Mouse (Mus musculus): ENCODE results near the gene Acot4. TPM values are rescaled to one million over a fixed set of nuclear protein-coding genes. Genes with fewer than 3 reads are reported as not detected.
"Not testable (repeated sequence)": the region's sequence is repeated elsewhere in the genome, so short reads cannot be mapped to it uniquely, and the experiment has no call there.

Gene Acot4
- polyA plus RNA-seq, 2 experiments = 5.0 to 8.4 TPM

DNA sequence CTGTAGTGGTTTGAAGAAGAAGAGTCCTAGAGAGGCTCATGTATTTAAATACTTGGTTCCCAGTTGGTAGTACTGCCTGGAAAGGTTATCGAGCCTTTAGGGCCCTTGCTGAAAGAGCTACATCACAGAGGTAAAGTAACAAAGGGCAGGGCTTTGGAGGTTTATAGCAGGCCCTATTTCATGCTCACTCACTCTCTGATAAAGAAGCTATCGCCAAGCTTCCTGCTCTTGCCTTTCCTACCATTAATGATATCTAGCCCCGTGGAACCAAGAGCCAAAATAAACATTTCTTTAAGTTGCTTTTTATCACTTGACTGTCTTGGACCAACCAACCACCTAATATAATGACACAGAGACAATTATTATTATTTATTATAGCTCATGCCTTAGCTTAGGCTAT is 37.8 kb upstream of the Acot4 start:
- ATAC-seq (ENCODE audit: insufficient read depth) = no peak
- TF ChIP-seq EP300 (IDR thresholded peaks at IDR 0.05; ENCODE audit: low read depth) (no peak), CTCF (IDR thresholded peaks at IDR 0.05; ENCODE audit: low read depth) (no peak)

DNA sequence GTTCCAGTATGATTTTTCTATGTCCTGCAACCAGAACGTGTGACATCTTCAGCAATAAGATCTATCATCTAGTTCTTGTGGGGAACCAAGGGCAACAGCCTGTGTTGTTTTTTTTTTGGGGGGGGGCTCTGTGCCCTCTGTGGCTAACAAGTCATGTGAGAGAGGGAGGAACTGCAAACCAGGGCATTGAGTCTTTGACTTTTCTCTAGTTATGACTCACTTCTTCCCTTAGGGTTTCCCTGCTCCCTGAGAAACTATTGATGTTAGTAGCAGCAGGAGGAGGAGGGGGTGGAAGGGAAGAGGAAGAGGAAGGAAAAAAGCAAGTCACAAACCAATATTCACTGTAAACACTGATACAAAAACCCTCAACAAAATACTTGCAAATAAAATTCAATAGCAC is 34.3 kb upstream of the Acot4 start:
- H3K4me2 ChIP-seq (ENCODE audit: low read depth) = no peak overlapping the region
- peaks cover 0 to 4% of the 10 kb centered on the region in 2 experiments; a peak in 1 of 4 replicates for H3K4me1 ChIP-seq (replicated peaks; ENCODE audit: control insufficient read depth in 2 of 2, insufficient read depth in 2 of 2, low read length in 1 of 2)
- WGBS (ENCODE audit: insufficient replicate concordance) = 54% methylated on average over 1 of the region's 1 CpGs
- TF ChIP-seq EP300 (IDR thresholded peaks at IDR 0.05; ENCODE audit: low read depth) = no peak
- no peak for TF ChIP-seq CTCF (IDR thresholded peaks at IDR 0.05; ENCODE audit: low read depth)
- H3K27ac ChIP-seq = no peak overlapping the region
- no peaks in the 10 kb centered on the region for H3K36me3 ChIP-seq (replicated peaks; ENCODE audit: control insufficient read depth, insufficient read depth, low read depth)
- no peak overlapping the region for H3K9ac ChIP-seq (replicated peaks)
- ATAC-seq (ENCODE audit: insufficient read depth) (no peak), DNase-seq (ENCODE audit: low read depth in 3 of 3, low spot score in 3 of 3) (no peak)
- H3K27me3 ChIP-seq (ENCODE audit: control insufficient read depth, insufficient read depth, low read length) = peaks cover 1% of the 10 kb centered on the region
- no peak overlapping the region for H3K4me3 ChIP-seq (ENCODE audit: insufficient read depth in 1 of 2, low read depth in 2 of 2, low read length in 2 of 2)
- H3K9me3 ChIP-seq (ENCODE audit: control insufficient read depth, low read length) = no peaks in the 10 kb centered on the region

More for the DNA sequence above, 37.8 kb upstream of the Acot4 start:
- Histone ChIP-seq H3K9ac (replicated peaks) (no peak overlapping the region), H3K4me3 (ENCODE audit: insufficient read depth in 1 of 2, low read depth in 2 of 2, low read length in 2 of 2) (no peak overlapping the region), H3K9me3 (ENCODE audit: control insufficient read depth, low read length) (no peaks in the 10 kb centered on the region), H3K4me2 (ENCODE audit: low read depth) (no peak overlapping the region), H3K27me3 (ENCODE audit: control insufficient read depth, insufficient read depth, low read length) (no peaks in the 10 kb centered on the region), H3K36me3 (replicated peaks; ENCODE audit: control insufficient read depth, insufficient read depth, low read depth) (no peaks in the 10 kb centered on the region), H3K4me1 (replicated peaks; ENCODE audit: control insufficient read depth in 2 of 2, insufficient read depth in 2 of 2, low read length in 1 of 2) (peaks cover 0 to 3% of the 10 kb centered on the region in 2 experiments; a peak in 2 of 4 replicates), H3K27ac (no peak overlapping the region)
- DNase-seq (ENCODE audit: low read depth in 3 of 3, low spot score in 3 of 3) = no peak
- 52% methylated on average over 3 of the region's 3 CpGs for WGBS (ENCODE audit: insufficient replicate concordance)

DNA sequence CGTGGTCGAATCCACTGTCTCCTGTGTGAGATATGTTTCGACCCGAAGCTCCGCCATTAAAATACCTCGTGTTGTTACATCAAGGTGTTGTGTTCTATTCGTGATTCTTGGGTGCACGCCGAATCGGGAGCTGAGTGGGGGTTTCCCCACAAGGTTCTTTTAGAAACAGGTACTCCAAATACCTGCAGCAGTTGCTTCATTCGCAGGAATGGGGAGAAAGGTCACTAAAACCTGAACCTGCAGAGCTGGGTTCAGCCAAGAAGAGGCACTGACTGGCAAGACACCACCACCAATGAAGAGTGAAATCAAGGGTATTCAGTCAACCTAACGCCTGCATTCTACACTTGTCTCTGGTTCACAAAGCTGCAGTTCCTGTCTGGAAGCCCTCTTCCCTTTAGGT is 29.9 kb upstream of the Acot4 start:
- no peaks in the 10 kb centered on the region for H3K36me3 ChIP-seq (replicated peaks; ENCODE audit: control insufficient read depth, insufficient read depth, low read depth)
- H3K4me3 ChIP-seq (ENCODE audit: insufficient read depth in 1 of 2, low read depth in 2 of 2, low read length in 2 of 2) = no peak overlapping the region
- no peak for TF ChIP-seq CTCF (IDR thresholded peaks at IDR 0.05; ENCODE audit: low read depth)
- no peak for TF ChIP-seq EP300 (IDR thresholded peaks at IDR 0.05; ENCODE audit: low read depth)
- ATAC-seq (ENCODE audit: insufficient read depth) (no peak), DNase-seq (ENCODE audit: low read depth in 3 of 3, low spot score in 3 of 3) (no peak)
- H3K27me3 ChIP-seq (ENCODE audit: control insufficient read depth, insufficient read depth, low read length) = peaks cover 13% of the 10 kb centered on the region
- no peak overlapping the region for H3K4me2 ChIP-seq (ENCODE audit: low read depth)
- WGBS (ENCODE audit: insufficient replicate concordance) = 72% methylated on average over 12 of the region's 12 CpGs
- no peak overlapping the region for H3K27ac ChIP-seq
- no peak overlapping the region for H3K9ac ChIP-seq (replicated peaks)
- H3K4me1 ChIP-seq (replicated peaks; ENCODE audit: control insufficient read depth in 2 of 2, insufficient read depth in 2 of 2, low read length in 1 of 2) = 0 out of 4 replicates have a peak, but pooled peaks cover 0 to 3% of the 10 kb centered on the region in 2 experiments
- no peaks in the 10 kb centered on the region for H3K9me3 ChIP-seq (ENCODE audit: control insufficient read depth, low read length)

DNA sequence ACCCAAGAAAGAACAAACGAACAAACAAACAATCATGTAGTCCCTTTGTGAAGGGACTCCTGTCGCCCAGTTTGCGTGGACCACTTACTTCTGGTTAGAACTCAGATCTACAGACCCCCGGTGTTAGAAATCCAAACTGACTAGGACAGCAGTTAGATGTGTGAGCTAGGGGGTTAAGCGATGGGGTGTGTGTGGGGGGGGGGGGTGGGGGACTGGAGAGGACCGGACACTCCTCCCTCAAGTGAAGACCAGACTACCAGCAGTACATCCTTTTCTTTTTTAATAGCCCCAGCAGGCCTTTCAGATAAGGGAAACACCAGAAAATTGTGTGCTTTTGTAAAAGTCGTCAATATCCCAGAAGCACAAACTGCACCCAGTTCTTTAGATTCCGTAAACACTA is 29.4 kb upstream of the Acot4 start:
- Histone ChIP-seq H3K36me3 (replicated peaks; ENCODE audit: control insufficient read depth, insufficient read depth, low read depth) (no peaks in the 10 kb centered on the region), H3K27me3 (ENCODE audit: control insufficient read depth, insufficient read depth, low read length) (peaks cover 13% of the 10 kb centered on the region), H3K4me2 (ENCODE audit: low read depth) (peak overlapping the region; percentile 29), H3K4me1 (replicated peaks; ENCODE audit: control insufficient read depth in 2 of 2, insufficient read depth in 2 of 2, low read length in 1 of 2) (0 out of 4 replicates have a peak, but pooled peaks cover 0 to 3% of the 10 kb centered on the region in 2 experiments), H3K9me3 (ENCODE audit: control insufficient read depth, low read length) (no peaks in the 10 kb centered on the region), H3K4me3 (ENCODE audit: insufficient read depth in 1 of 2, low read depth in 2 of 2, low read length in 2 of 2) (no peak overlapping the region), H3K27ac (no peak overlapping the region), H3K9ac (replicated peaks) (no peak overlapping the region)
- TF ChIP-seq EP300 (IDR thresholded peaks at IDR 0.05; ENCODE audit: low read depth) = no peak
- no peak for TF ChIP-seq CTCF (IDR thresholded peaks at IDR 0.05; ENCODE audit: low read depth)
- ATAC-seq (ENCODE audit: insufficient read depth) (no peak), DNase-seq (ENCODE audit: low read depth in 3 of 3, low spot score in 3 of 3) (no peak)
- WGBS (ENCODE audit: insufficient replicate concordance) = 49% methylated on average over 8 of the region's 8 CpGs

DNA sequence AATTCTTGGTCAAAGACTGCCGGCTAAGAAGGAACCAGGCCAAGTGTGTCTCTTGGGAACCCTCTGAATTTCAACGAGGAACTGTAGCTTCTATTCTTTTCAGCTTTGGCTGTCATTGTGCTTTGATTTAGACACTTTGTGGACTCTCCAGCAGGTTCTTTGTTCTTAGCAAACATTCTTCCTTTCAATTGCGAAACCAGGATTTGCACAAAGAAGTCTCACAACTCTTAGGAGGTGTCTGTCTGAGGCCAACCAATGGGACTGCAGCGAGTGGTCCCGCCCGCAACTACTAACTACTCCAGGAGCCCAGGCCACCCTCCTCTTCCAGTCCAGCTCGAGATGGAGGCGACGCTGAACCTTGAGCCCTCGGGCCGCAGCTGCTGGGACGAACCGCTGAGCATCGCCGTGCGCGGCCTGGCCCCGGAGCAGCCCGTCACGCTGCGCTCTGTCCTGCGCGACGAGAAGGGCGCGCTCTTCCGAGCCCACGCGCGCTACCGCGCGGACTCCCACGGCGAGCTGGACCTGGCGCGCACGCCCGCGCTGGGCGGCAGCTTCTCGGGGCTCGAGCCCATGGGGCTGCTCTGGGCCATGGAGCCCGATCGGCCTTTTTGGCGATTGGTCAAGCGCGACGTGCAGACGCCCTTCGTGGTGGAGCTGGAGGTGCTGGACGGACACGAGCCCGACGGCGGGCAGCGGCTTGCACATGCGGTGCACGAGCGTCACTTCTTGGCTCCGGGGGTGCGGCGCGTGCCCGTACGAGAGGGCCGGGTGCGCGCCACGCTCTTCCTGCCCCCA is 28.8 kb upstream of the Acot4 start, which contains the start of gene Acot1:
TSS of gene Acot1 (plus strand) at position 320 of the 795 bp plus-strand sequence.
- DNase-seq (ENCODE audit: low read depth in 3 of 3, low spot score in 3 of 3) = peak in 1 of 3 experiments; percentile 14

More for the DNA sequence above, 28.8 kb upstream of the Acot4 start, which contains the start of gene Acot1:
- peaks cover 13% of the 10 kb centered on the region for H3K27me3 ChIP-seq (ENCODE audit: control insufficient read depth, insufficient read depth, low read length)
- 4% methylated on average over 54 of the region's 70 CpGs for WGBS (ENCODE audit: insufficient replicate concordance)
- H3K4me3 ChIP-seq (ENCODE audit: insufficient read depth in 1 of 2, low read depth in 2 of 2, low read length in 2 of 2) = peak within 1 kb of the TSS; percentile 34 to 36
- H3K36me3 ChIP-seq (replicated peaks; ENCODE audit: control insufficient read depth, insufficient read depth, low read depth); H3K27ac ChIP-seq; H3K4me1 ChIP-seq (replicated peaks; ENCODE audit: control insufficient read depth in 2 of 2, insufficient read depth in 2 of 2, low read length in 1 of 2); H3K9me3 ChIP-seq (ENCODE audit: control insufficient read depth, low read length): not testable (repeated sequence)
- peak within 1 kb of the TSS; percentile 13; the same call in 1 of the 2 replicates for H3K9ac ChIP-seq (replicated peaks)
- ATAC-seq (ENCODE audit: insufficient read depth) = peak; percentile 26; the same call in 1 of the 2 replicates
- H3K4me2 ChIP-seq (ENCODE audit: low read depth) = peak within 1 kb of the TSS; percentile 29
